Mouse (Mus musculus) megakaryocyte, adult 5-6 weeks (primary cell): ENCODE data around the gene Ephb1. TPM values are rescaled to one million over a fixed set of nuclear protein-coding genes. Genes with fewer than 3 reads are reported as not detected.

Experiments used
- ATAC-seq: 2 replicates; pipeline ENCODE4 v1.8.0; 2016; ENCODE audit warnings: mild to moderate bottlenecking, inconsistent platforms; ENCODE audit not compliant: poor library complexity, severe bottlenecking
- total RNA-seq, 2 experiments: library from RNA; stranded (forward) in 1 of 2; stranded (reverse) in 1 of 2; fragments of 153-499, 151-499 nt in 1 of 2; fragments of 221-1000, 200-1000 nt in 1 of 2; gene quantifications; 2 replicates each; pipeline versions ENCODE4 v1.2.3 to v1.2.4; 2015 to 2017

Gene Ephb1
- total RNA-seq, 2 experiments from 2014 or later: not detected

DNA sequence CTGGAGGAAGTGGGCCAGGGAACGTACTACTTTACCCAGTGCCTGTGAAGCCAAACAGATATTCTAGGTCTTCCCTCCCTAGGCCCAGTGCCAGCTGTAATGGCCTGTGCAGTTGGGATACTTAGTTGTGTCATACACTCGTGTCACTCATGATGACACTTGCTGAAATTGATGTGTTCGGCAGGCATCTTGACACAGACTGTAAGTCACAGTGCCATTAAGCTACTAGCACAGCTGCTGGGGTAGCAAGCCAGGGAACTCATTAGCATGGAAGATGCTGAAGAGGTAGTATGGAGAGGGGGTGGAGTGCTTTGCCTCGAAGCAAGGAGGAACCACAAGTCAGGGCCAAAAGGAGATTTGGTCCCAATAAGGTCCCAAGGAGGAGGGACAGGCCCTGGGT lies 279.0 kb downstream of the Ephb1 start:
- no peak for ATAC-seq

DNA sequence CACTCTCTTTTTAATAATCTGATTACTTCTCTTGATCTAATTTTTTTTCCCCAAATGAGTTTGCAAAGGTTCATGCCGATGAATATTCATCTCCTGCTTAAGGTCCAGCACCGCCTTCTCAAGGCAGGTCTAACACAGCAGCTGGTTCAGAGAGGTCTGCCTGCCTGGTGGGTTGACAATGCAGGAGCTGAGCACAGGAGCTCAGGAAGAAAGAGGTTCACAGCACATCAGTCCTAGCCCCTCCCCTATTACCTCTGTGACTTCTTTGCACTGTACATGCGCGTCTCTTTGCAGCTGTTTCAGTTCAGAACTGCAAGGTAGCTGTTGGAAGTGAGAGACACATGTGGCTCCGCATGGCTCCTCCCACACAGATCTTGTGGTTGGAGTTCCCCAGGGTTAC lies 281.1 kb downstream of the Ephb1 start:
- ATAC-seq: no peak

DNA sequence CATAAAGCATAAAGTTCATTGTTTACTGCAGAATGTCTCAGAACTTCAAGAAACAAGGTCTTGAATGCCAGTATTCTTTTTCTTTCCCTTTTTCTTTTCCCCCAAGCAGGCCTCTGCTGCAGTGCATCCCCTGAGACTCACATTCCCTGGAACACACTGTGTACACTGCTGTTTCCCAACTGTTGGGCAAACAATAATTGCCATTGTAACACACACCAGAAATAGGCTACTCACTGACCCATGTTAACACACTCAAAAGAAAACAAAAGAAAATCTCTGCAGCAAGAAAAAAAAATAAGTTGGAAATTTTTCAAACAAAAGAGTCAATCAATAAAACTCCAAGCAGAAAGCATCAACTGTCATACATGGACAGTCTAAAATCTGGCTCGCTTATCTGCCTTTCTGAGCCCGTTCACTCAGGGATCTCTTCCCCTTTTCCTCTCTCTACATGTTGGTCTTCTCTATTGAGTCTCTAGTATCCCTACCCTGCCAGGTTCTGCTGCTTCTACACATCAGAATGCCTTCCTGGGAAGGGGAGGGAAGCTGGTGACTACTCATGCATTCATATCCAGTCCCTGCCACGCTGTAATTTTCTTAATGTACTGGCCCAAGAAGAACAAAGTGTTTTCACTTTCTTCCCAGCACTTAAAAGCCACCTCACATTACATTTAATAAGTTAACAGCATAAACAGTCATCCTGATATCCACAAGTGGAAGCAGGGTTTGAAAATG lies 285.2 kb downstream of the Ephb1 start:
- no peak for ATAC-seq

DNA sequence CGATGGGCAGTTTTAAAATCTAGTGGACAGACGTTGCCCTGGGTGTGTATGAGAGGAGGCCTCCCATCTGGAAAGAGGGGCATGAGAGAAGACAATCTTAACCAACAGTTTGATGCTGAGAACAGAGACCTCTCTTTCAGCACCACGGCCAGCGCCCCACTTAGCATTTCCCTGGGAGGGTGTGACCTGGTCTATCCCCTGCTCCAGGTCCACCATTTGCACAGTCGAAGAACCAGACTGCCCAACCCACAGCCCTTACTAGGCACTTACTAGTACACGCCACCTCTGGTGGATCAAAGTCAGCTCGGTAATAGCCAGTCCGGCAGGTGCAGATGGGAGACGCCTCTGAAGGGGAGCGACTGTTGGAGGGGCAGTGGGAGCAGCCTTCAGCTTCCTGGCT lies 287.9 kb downstream of the Ephb1 start:
- ATAC-seq: no peak

DNA sequence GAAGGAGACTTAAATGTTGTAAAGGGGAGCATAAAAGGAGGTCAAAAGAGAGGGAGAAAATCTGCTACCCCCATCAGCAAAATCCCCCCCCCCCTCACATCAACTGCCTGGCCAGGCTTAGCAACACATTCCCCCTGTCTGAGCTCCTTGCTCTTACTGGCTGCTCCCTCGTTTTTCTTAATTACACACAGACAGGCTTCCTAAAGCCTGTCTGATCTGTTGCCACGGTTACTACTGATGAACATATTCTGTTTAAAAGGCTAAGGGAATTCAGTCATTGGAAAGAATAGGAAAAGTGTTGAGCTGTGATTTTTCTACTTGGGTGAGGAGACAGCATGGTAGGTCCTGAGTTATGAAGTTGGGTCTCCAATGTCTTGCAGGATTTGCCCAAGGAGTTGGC lies 308.6 kb downstream of the Ephb1 start:
- no peak for ATAC-seq

DNA sequence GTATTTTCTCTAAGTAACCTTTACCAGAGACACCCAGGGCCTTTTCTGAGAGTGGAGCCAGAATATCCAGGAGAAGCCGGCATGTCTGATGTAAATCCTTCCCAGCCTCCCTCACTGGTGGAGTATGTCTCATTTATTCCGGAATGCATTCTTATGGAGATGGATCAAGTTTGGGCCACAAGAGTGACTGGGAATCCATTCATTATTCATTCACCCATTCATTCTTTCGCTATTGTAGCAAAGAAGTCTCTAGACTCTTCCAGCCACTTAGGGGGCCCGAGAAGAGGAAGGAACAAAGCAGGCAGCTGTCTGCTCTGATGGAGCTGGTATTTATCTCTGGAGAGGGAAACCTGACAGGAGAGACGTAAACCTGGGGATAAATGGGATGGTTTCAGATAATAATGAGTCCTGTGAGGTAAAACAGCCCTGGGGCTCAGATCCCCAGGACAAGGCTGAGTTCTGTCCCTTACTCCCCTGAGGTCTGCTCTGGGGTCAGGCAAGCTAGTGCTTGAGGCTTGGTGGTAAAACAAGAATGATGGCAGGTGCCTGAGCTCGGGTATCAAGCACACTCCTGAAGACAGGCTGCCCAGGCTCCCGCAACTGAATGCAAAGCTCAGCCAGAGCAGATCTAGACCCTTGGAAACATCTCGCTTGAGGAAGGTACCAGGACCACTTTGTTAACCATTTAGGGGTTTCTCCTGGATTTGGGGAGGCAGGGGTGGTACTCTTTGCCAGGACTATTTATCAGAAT lies 309.2 kb downstream of the Ephb1 start:
- no peak for ATAC-seq

DNA sequence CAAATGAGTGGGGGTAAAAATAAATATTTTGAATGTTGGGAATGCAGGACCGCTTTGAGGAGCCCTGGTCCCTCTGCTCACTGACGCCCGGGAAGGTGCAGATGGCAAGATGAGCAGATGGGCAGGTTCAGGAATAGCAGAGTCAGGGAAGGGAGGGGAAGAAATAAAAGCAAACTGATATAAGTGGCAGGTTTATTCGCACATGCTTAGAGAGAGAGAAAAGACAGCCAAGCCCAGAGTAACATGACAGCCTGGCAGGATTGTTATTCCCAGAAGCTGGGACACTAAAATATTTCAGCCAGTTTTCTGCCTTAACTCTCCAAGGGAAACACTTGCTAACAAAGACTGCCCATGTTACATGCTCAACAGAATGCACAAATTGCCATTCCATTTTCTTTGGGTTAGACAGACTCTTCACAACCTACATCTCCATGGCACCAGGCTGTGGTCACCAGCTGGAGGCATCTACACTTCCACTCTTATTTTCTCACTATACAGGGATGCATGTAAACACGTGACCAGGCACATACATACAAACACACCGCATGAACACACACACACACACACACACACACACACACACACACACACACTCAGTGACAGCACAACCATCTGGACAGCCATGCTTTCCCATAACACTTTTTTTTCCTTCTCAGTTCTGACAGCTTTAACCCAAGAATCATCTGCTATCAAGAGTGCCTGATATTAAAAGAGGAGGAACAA lies 315.3 kb downstream of the Ephb1 start:
- no peak for ATAC-seq

DNA sequence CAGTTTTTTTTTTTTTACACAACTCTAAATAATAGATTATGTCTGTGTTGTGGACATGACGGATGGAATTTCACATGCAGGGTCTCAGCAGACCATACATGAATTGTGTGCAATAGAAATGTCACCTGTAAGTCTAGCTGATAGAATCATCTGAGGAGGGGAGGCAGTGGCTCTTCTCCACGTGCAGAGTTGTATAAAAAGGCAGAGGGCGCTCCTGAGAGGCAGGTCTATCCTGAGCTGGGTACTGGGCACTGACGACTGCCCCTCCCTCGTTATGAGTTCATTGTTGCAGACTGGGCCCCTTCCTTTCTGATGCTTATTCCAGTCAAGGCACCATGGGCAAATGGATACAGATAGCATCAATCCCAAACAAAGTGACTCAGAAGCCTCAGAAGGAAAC lies 318.4 kb downstream of the Ephb1 start:
- no peak for ATAC-seq

DNA sequence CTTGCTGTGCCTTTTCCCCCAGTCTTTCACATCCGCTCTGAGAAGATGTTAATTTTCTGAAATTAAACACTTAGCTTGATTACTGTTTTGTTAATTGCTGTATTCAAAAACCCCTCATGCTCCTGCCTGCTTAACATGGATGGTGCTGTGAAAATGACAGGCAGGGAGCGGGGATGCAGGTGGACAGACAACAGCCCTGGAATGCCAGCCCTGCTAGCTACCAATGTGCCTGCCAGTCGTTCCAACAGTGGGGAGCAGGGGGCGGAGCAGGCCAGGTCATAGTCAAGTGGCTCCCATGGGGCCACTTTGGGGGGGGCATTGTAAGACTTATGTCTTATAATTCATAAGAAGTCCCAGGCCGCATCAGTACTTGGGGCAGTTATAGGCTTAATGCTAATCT lies 321.3 kb downstream of the Ephb1 start:
- ATAC-seq: no peak

DNA sequence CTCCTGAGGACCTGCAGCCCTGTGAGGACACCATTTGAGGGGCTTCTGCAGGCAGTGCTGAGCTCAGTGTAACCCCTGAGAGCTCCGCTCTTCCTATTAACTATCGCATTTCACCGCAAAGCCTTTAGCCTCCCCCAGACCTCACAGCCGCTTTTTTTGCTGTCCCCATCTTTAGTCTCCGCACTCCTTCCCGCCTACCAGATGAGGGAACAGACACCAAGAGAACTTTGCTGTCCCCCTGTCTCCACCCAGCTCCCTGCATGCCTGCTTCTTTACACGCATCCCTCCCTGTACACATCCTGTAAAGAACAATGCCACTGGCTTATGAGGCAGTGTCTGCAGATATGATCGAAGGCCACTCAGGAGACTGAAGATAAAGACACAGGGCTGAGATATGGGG lies 322.1 kb downstream of the Ephb1 start:
- no peak for ATAC-seq

DNA sequence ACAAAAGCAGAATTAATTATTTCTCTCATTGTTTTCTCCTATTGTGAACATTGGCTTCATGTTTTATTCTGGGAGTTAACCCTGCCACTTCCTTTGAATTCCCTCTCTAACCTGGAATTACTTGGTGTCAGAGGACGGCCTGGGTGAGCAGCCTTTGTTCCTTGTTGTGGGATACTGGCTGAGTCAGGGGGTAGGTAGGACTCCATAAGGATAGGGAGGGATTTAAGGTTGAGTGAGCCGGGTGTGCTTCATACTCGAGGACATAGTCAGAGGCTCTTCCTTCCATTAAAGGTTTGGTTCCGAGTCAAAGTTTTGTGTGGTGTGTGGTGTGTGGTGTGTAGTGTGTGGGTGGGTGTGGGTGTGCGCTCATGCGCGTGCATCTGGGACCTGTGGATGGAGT lies 324.8 kb downstream of the Ephb1 start:
- no peak for ATAC-seq

DNA sequence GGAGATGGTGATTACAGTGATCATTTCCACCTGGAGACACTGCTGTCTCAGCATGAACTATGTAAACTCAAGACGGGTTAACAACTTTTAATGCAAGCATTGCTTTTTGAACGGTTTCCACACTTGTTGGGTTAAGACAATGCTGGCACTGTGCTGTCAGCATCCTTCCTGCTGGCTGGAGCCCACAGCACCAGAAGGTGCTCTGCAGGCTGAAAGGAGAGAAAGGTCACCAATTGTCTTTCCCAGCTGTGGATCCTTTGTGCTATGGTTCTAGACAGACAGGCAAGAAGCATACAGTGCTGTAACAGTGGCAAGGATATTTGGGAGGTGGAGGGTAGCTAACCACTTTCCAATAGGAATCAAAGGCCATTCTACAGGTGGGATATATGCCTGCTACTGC lies 328.4 kb downstream of the Ephb1 start:
- no peak for ATAC-seq

DNA sequence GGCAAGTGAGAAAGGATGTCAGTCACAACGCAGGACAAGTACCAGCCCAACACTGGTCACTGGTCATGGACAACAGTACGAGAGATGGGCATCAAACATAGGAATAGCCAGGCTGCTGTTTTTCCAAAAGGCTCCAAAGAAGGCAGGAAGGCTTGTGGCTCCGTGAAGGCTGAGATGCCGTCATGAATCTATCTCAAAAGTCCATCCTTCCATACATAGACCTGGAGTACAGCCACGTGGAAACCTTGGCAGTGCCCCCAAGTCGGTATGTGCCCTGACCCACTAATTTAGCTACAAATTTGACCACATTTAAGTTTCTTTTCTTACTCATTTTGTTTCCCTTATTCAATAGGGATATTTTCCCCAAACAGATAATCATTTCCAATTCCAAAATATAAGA lies 329.4 kb downstream of the Ephb1 start:
- no peak for ATAC-seq

DNA sequence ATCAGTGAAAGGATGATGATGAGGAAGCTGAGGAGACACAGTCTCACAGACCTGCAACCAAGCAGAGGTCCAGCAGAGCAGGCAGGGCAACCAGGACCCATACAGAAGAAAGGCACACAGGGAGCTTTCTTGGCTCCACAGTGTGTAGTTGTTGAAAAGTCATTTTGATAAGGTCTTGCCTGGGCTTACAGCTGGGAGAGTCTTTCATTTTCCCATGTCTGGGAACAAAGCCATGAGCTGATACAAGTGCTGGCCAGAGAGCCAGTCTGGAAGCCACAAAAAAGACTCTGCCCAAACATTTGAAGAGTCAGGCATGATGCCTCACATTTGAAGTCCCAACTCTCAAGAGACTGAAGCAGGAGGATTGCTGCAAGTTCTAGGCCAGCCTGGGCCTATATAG lies 339.0 kb downstream of the Ephb1 start:
- no peak for ATAC-seq

DNA sequence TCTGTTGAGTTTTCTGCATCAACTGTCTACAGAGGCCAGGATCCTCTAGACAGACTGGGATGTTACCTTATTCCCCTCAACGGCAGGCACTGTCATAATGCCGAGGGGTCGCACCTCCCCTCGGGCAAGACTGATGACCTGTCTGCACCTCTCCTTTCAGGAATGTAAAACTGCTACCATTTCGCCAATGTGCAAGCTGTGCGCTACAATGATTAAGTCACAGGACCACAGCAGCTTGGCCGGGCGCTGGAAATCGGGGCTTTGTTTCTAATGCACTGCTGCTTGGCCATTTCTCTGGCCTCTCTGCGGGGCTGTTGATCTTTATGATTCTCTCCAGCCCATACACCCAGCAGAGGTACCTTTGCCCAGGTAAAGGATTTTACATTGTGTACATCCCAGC lies 346.8 kb downstream of the Ephb1 start:
- ATAC-seq: no peak

DNA sequence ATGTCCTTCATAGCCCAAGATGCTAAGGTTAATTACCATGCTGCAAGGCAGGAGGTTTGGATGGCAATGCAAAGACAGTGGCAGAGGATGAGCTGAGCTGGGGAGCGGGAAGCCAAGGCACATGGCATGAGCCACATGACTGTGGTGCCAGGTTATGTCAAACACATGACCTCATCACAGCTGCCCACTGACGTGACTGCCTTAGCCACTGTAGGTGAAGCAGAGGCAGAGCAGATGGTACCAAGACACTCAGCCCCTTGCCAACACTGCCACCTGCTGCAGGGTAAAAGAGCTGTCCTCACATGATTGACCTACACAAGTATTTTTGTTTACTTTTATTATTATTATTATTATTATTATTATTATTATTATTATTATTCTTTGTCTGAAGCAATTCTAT lies 348.0 kb downstream of the Ephb1 start:
- no peak for ATAC-seq

DNA sequence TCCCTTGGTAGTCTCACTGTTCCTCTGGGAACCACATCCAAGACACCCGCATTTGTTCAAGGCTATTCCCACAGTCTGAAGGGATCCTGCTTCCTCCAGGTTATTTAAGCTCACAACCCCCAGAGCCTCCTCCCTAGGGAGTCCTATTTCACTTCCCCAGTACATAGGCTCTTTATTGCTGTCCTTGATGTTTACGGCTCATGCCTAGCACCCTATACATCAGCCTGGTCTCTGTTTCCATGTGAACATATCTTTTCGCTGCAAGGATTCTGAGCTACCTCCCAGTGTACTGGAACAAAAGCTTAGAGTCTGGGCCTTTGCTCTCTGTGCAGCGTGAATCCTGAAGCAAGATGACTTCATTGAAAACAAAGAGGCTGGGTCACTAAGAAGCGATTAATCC lies 351.6 kb downstream of the Ephb1 start:
- no peak for ATAC-seq

DNA sequence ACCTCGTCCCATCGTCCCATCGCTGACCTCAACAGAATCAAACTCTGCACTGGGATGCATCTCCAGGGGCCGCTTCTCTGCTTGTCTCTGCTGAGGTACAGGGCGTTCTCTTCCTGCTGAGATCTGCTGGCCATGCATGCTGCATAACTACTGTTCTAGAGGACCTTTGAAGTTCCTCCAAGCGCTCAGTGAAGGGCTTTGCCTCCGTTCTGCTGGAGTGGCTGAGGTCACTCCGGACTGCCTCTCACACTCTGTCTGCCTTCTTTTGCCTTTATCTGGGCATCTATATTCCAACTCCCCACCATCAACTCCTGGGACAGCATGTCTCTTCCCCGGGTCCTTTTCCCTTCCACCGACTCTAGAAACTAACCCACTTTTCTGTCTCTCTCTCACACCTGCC lies 352.3 kb downstream of the Ephb1 start:
- ATAC-seq: no peak

DNA sequence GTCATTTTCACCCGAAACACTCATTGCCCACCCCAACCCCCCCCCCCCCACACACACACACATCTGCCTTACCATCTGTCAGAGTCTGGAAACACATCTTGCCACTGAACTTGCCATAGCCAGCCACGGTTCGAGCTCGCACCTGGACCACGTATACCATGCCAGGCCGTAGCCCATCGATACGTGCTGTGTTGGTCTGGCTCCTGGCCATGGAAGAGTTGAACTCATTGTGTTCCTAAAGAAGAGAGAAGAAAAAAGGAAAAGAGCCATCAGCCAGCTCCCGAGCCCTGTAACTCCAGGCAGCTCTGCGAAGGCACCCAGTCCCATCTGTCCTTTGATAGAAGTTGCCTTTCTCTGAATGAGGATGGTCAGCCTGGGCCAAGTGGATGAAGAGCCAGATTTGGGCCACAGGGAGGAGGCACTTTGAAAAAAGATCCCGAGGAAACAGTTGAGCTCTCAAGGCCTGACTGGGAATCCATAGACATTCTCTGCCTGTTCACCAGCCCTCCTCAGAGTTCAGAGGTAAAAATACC lies 352.8 kb downstream of the Ephb1 start:
- no peak for ATAC-seq

DNA sequence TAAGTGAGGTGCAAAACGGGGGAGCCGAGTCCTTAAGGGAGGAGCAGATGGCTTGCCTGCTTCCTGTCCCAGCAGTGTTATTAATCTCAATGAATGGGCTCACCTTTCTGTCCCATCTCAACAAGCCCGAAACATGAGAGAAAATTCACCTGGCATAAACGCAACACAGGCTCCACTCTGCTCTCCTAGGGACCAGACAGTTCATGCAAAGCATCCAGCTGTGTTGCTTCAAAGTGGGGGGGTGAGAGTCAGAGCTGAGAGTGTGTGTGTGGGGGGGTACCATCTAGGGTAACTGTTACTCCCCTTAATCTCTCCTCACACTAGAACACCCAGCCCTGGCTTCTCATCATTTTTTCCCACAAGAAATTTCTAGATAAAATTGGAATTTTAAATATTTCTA lies 354.8 kb downstream of the Ephb1 start:
- ATAC-seq: no peak

DNA sequence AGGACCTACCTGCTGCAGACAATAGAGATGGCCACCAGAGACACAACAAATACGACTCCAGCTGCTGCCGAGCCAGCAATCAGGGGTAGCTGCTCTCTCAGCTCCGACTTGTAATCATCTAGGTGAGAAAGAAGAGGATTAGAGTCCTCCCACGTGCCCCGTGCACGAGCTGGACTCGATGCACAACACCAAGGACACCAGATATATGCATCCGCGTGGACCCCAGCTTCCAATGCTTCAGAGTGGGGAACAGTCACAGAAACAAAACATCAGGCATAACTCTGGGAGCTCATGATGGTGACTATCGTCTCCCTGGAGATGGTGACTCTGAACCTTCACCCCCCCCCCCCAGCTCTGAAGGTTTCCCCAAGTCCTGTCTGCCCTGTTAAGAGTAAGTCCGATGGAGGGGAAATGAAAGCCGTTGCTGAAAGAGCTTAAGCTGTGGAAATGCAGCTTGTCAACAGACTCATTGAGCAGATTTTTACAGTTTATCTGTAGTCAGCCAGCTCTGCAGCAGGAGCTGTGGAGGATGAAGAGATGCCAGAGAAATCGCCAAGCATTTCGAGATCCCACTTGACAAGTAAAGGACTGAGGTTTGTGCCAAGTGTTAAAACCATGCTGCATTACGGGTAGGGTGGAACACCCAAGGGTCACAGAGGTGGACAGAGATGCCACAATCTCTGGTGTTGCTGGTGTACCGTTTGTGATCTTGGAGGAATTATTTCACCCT lies 357.6 kb downstream of the Ephb1 start:
- ATAC-seq: no peak
